Mouse (Mus musculus): ENCODE results near the gene Sidt2.

DNA sequence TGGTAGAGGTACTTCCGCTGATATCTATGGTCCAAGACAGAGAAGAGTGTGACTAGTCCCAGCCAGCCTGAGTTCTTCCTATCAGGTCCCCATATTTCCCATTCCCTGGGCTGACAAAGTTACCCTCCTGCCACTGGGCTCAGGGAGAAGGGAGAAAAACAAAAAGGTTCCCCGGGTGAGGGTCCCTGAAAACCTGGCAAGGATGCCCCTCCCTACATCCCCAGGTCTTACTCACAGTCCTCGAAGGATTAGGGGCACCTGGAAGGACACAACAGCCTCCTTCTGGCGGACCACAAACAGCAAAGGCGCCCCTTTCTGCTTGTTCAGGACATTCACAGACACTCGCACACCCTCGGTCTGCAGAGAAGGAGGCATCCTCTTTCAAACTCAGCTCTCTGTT lies 2.2 kb downstream of the Sidt2 start:
- TF ChIP-seq POLR2AphosphoS5 (IDR thresholded peaks at IDR 0.05; ENCODE audit: insufficient replicate concordance, low read depth, low read length) (no peak), GATA1 (IDR thresholded peaks at IDR 0.05; ENCODE audit: borderline replicate concordance, low read length) (no peak), CTCF (IDR thresholded peaks at IDR 0.05; ENCODE audit: low read depth, low read length) (no peak), TAL1 (conservative IDR thresholded peaks at IDR 0.05; ENCODE audit: low read depth, low read length) (no peak), GATA2 (IDR thresholded peaks at IDR 0.05; ENCODE audit: borderline replicate concordance, low read depth, low read length) (no peak)
